Mouse (Mus musculus) heart, postnatal 14 days (tissue): Measurements from ENCODE around the gene Slc16a11. TPM values are rescaled to one million over a fixed set of nuclear protein-coding genes. Genes with fewer than 3 reads are reported as not detected.
A peak's percentile ranks its signal among the peaks of the same experiment; 100 is the strongest.
"Not testable (repeated sequence)": the region's sequence is repeated elsewhere in the genome, so short reads cannot be mapped to it uniquely, and the experiment has no call there.

Experiments
- DNase-seq, 2 experiments: peaks; one replicate each; pipeline ENCODE4 v3.0.0; 2021 to 2022
- intact Hi-C: fragments of 180-260 bp; cut with DNase I; formaldehyde crosslinking; loops from one replicate; pipeline ENCODE4 v1.15.1; 2025
- long read RNA-seq, 2 experiments: library from polyadenylated mRNA; stranded (forward); transcript quantifications; one replicate each; pipeline ENCODE4 v2.0.0; 2021
- total RNA-seq, 2 experiments: library from RNA; stranded (reverse); gene quantifications; 2 replicates each; pipeline ENCODE4 v1.2.3; 2021

Slc16a11 gene
- under 1 TPM; 0.76 to 0.90 TPM for total RNA-seq
- long read RNA-seq, experiment 1, partial matches to known transcripts: 0 of 1 reads
- long read RNA-seq, experiment 1, other reads (novel, unspliced or antisense): 0 of 1 reads
- long read RNA-seq, experiment 2, partial matches to known transcripts: 0 of 1 reads
- long read RNA-seq, experiment 2, other reads (novel, unspliced or antisense): 0 of 1 reads

DNA sequence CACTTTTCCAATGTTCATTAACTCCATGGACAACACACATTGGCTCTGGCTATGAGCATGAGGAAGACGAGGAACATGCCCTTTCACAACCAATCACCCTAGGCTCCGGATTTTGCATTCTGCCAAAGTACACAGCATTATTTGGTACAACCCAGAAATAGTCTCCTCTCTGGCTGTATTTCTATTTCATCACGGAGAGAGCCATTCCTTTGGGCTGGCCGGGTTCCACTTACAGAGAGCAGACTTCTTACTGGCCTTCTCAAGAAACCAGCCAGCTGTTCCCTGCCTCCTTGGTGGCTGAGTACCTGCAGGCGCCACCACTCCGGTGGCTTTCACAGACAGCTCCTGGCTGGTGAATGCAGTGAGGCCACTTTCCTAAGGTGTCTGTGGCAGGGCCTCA is at the start of gene Slc16a11:
TSS of gene Slc16a11 (plus strand) at position 330 of the 400 bp plus-strand sequence.
- intact Hi-C loops: loop anchor here (10.0 kb wide), 1 partner anchor 278 kb away; the partner anchor contains the start of gene Ybx2
- DNase-seq: no peak

- intact Hi-C loops: no loop called here
- DNase-seq: peak; percentile 6 to 12
Observed at GRCm38 (mm10) chr11:70165972-70166921, 46.3 kb upstream of the Slc16a11 start.

GRCm38 (mm10) chr11:70168136-70168535 is 44.4 kb upstream of the Slc16a11 start:
- DNase-seq: no peak
- intact Hi-C loops: no loop called here

DNA sequence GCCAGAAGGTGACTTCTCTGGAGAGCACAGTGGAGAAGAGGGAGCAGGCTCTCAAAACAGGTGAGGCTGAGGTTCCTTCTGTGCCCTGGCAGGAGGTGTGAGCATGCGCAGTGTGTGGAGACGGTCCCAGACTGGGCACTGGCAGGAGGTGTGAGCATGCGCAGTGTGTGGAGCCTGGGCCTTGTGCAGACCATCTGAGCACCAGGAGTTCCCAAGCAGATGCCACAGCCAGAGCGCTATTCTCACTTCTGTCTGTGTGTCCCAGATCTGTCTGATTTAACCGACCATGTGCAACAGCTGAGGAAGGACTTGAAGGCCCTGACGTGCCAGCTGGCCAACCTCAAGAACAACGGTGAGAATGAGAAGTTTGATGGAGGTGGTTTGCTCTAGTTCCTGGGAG is 43.1 kb upstream of the Slc16a11 start:
- intact Hi-C loops, DNase-seq: not testable (repeated sequence)

DNA sequence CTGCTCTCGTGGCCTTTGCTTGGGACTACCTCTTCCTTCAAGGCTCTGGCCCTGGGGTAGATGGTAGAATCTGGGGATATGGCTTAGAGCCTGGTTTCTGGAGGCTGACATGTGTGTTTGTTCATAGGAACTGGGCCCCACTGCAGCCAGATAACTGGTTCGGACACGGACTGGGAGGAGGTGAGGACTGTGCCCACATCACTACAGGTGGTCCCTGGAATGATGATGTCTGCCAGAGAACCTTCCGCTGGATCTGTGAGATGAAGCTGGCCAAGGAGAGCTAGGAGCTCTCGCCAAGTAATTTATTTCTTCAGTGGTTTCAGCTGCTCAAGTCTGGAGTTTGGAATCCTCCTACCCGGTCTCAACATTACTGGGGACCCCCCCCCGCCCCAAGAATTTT is 42.3 kb upstream of the Slc16a11 start:
- intact Hi-C loops: no loop called here
- DNase-seq: no peak

DNA sequence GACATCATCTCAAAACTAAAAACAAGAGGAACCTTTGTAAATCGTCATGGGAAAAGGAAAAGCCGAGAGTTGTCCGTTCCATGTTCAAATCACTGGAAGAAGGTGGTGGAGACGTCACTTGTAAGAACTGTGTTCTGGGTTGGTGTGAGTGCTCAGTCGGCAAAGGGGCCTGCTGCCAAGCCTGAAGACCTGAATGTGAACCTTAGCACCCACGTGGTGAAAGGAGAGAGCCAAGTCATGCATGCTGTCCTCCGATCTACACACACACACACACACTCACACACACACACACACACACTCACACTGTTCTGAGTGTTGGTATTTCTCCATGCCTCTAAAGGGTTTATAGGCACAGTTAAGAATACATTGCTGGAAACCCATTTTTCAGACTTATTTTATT is 41.4 kb upstream of the Slc16a11 start:
- no peak for DNase-seq

GRCm38 (mm10) chr11:70171847-70172246 is 40.7 kb upstream of the Slc16a11 start:
- DNase-seq: peak in 1 of 2 experiments; percentile 28

More for the DNA sequence above, 41.4 kb upstream of the Slc16a11 start:
- intact Hi-C loops: no loop called here

DNA sequence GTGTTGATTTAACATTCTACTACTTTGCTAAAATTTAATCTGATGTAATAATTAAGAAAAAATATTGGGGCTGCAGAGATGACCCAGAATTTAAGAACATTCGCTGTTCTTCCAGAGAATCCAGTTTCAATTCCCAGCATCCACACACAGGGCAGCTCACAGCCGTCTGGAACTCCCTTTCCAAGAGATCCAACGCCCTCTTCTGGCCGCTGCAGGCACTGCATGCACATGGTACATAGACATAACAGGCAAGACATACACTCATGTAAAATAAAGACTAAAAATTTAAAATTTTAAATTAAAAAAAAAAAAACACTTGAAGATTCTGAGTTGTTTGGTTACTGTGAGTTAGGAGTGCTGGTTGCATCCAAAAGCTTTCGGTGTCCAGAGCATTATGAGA is 40.3 kb upstream of the Slc16a11 start:
- no peak for DNase-seq
- intact Hi-C loops: no loop called here

More at GRCm38 (mm10) chr11:70171847-70172246, 40.7 kb upstream of the Slc16a11 start:
- intact Hi-C loops: no loop called here

GRCm38 (mm10) chr11:70174491-70174890 is 38.1 kb upstream of the Slc16a11 start:
- DNase-seq: no peak
- intact Hi-C loops: no loop called here

GRCm38 (mm10) chr11:70177647-70178046 is 34.9 kb upstream of the Slc16a11 start:
- intact Hi-C loops: no loop called here

DNA sequence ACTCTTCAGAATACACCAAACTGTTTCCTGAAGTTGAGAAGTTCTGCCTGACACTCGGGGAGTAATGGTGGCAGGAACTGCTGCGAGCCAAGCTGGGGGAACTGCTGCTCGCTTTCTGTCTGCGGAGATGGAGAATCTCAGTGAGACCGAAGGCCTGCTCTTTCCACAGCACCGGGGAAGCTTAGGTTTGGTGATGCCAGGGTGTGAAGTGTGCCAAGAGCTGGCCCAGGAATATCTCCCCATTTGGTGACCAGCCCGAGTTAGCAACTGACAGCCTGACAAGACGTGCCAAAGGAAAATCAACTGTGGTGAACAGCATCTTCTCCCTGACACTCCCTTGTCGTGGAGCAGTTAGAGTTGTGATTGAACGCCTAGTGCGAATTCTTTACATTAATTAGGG is 34.2 kb upstream of the Slc16a11 start:
- DNase-seq: no peak
- intact Hi-C loops: no loop called here

More at GRCm38 (mm10) chr11:70177647-70178046, 34.9 kb upstream of the Slc16a11 start:
- no peak for DNase-seq

DNA sequence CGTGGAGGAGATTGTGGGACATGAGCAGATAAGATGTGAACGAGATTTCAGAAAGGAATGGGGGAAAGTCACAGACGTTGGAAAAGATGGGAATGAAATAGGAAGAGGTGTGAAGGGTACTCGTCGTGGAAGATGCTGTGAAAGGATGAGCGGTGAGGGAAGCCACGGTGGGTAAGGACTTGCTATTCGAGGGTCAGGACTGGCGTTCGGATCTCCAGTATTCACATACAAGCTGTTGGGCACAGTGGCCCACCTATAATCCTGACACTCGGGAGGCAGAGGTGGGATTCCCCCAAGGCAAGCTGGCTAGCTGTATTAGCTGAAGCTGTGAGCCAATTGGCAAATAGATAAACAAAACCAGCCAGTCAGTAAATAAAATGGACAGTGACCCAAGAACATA is 33.8 kb upstream of the Slc16a11 start:
- DNase-seq: no peak
- intact Hi-C loops: no loop called here

- peak; percentile 13 to 20 for DNase-seq
- intact Hi-C loops: no loop called here
Observed at GRCm38 (mm10) chr11:70179401-70179800, 33.2 kb upstream of the Slc16a11 start.

GRCm38 (mm10) chr11:70180496-70180895 is 32.1 kb upstream of the Slc16a11 start:
- no peak for DNase-seq
- intact Hi-C loops: no loop called here

DNA sequence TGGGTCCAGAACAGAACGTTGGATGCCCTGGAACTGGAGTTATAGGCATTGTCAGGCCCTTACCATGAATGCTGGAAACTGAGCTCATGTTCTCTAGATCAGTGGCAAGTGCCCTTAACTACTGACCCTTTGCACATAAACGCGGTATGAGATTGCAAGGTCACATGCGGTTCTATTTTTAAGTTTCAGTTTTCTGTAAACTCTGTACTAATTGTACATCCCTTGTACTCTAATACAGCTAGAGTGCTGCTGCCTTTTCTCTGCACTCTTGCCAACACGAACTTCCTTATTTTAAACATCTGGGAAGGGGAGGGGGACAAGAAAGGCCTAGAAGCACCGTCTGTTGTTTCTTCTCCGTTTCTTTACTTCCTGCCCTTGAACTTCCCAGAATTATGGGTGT is 27.4 kb upstream of the Slc16a11 start:
- DNase-seq: no peak
- intact Hi-C loops: no loop called here

- no peak for DNase-seq
- intact Hi-C loops: no loop called here
Observed at GRCm38 (mm10) chr11:70189319-70190134, 23.0 kb upstream of the Slc16a11 start.

DNA sequence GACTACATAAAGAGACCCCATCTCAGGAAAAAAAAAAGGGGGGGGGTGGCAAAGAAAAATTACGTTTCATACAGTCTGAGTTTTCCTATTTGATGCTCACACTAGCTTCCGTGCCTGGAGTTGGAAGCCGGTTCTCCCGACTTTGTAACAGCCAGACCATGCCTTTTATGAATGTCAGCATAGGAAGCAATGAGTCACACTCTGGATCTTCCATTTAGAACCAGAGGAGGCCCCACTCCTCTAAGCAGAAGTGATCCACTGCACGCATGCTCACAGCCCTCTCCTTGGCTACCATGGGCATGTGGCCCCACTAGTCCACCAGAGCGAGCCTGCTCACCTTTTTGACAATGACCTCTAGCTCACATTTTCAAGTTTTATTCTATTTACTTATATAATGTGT is 21.4 kb upstream of the Slc16a11 start:
- intact Hi-C loops: no loop called here
- DNase-seq: no peak

DNA sequence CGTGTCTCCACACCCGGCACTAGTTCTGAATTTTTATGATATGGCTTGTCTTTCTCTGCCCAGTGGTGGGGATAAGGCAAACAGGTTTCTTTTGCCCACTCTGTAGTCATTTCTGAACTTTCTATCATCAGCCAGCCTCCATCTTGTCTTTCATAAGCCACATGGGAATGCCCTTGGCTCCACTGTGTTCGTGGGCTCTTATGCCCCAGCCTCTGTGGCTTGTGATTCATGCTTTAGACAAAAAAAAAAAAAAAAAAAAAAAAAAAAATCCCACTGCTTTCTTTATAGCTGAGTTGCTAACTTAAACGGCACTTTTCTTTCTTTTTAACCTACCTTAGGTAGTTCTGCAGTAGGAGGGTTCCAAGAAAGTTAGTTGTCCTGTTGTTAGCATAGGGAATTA is 20.4 kb upstream of the Slc16a11 start:
- DNase-seq: no peak
- intact Hi-C loops: no loop called here

DNA sequence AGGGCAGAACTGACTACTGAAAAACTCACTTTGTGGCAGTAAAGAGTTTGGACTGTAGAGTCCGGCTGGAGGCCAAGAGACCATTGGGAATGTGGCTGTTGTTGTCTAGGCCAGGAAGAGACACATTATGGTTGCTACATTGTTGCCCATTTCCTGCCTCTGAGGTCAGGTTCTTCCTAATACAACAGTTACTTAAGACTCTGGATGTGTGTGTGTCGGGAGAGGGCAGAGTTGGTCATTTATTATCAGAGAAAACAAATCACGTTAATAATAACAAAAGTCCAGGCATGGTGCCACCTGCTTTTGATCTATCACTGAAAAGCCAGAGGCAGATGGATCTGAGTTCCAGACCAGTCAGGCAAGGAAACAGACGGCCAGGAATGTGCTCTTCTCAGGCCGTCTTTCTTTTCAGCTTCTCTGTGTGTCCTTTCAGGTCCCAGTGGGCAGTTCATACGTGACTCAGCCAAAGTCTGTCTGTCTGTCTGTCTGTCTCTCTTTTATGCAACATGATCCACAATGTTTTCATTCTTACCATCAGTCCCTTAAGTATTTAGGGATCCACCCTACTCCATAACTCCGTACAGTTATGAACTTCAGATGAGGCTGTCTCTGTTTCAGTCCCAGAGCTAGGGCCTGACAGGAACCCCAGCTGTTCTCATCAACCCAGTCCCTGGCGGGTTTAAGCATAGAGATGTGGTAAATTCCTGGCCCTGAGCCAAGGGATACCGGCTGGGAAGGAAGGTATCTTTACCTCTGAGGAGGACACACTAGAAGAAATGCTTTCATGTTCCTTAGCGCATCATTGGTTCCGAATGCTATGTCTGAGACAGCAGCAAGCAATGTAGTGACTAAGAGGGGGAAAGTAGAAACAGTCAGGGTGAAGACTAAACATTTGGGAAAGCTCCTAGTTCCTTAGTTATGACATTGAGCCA is 18.9 kb upstream of the Slc16a11 start:
- no peak for DNase-seq
- intact Hi-C loops: no loop called here

DNA sequence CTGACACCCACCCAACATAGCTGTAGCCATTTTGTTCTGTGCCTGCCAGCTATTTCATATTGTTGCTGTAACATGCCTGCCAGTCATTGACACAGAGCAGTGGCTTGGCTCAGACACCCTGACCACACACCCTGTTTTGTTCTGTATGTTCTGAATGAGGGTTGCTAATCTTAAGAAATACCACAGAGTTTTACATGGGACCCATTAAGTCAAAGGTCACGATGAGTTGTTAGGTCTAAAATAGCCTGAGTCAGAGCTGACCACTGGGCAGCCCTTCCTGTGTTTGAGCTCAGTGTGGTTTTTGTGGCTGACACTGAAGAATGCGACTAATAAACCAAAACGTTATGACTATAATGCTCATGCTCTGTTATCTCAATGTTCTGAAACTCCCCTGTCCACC is 14.2 kb upstream of the Slc16a11 start:
- DNase-seq: no peak
- intact Hi-C loops: no loop called here
